Mouse (Mus musculus) urinary bladder, postnatal 10 days (tissue): ENCODE results near the gene Mroh8.
"Not testable (repeated sequence)": the region's sequence is repeated elsewhere in the genome, so short reads cannot be mapped to it uniquely, and the experiment has no call there.

Experiments
- DNase-seq: peaks from one replicate; pipeline ENCODE4 v3.0.0; 2022; ENCODE audit warnings: low spot score

Gene Mroh8

DNA sequence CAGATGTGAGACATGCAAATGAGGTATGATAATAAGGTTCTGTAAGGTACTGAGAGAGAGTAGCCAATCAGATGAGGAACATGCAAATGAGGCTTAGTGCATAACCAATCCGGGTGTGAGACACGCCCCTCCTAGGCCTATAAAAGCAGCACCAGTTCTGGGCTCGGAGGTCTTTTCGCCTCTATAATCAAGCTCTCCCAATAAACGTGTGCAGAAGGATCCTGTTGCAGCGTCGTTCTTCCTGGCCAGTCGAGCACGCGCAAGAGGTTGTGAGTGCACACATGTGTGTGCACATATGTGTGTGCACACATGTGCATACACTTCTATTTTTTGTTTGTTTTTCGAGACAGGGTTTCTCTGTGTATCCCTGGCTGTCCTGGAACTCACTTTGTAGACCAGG is 80.9 kb downstream of the Mroh8 start:
- DNase-seq = not testable (repeated sequence)

DNA sequence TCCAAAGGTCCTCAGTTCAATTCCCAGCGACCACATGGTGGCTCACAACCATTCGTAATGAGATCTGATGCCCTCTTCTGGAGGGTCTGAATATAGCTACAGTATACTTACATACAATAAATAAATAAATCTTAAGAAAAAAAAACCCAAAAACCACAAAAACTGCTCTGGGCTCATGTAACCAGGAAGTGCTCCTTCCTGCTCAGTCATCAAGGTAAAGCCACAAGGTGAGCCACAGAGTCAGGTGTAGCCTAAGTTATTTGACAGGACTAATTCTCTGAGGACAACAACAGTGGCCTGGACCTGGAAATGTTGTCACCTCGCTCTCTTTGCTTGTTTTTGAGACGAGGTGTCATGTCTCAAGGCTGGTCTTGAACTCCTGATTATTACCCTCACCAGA is 88.7 kb downstream of the Mroh8 start:
- DNase-seq = no peak

GRCm38 (mm10) chr2:157187223-157187622 is 92.1 kb downstream of the Mroh8 start:
- DNase-seq = no peak

- no peak for DNase-seq
Measured at GRCm38 (mm10) chr2:157186504-157186903, 92.8 kb downstream of the Mroh8 start.

DNA sequence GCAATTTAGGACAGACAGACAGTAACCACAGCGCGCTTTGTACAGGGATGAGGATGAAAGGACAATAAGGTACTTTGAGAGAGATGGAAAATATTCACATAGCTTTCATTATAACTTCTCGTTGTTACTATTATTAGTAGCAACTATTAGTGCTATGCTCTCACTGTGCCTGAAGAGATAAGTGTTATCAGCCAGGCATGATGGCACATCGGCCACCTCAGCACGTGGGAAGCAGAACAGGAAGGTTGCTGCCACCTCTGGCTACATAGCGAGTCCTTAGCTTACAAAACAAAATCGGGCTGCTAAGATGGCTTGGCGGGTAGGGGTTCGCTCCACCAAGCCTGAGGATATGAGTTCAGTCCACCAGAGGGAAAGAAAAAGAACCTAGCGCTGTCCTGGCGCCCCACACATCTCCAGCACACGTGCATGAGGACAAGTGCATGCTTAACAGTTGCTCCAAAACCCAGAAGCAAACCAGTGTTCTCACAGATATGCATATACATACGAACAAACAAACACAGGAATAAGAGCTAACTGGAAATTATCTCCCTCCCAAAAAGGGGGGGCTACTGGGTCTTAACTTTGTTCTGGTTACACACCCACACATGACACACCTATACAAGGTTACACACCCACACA is 94.2 kb downstream of the Mroh8 start:
- no peak for DNase-seq

DNA sequence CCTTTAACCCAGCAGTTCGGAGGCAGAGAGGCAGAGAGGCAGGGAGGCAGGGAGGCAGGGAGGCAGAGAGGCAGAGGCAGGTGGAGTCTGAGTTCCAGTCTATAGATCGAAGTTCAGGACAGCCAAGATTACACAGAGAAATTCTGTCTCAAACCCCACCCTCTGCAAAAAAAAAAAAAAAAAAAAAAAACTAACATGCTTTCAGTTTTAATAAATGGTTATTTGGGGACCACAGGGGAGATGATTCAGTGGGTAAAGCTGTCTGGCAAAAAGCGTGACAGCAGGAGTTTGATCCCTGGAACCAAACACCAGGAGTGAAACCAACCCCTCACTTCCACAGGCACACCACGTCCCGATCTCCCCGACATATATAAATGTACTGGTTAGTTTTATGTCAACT is 101.2 kb downstream of the Mroh8 start:
- DNase-seq = no peak

DNA sequence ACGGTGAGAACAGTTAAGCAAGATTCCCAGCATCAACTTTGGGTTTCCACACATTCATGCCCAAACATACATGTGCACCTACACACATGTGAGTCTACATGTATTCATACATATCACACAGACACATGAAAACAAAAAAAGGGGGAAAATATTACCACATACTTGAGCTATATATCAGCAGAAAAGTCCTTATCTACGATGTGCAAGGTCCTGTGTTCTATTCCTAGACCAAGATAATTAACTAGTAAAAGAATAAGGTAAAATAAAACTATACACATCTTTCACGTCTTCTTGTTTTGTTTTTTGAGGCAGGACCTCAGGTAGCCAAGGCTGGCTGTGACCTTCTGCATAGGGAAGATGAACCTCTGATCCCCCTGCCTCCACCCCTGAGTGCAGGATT is 103.1 kb downstream of the Mroh8 start:
- DNase-seq = no peak

GRCm38 (mm10) chr2:157174416-157174815 is 104.9 kb downstream of the Mroh8 start:
- DNase-seq = no peak

DNA sequence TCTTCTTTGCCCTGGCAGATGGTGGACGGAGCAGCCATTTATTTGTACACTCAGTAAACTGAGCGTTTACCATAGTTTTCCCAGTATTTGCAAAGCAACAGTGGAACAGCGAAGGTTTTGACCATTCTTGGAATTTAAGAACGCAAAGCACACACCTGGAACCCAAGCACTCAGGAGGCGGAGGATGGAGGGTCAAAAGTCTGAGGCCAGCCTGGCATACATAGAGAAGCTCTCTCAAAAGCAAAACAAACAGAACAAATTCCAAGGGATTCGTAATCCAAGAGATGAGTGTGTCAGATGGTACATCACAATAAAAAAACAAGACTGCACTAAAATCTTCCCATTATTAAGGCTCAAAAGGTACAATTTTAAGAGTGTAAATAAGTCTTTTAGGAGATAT is 105.8 kb downstream of the Mroh8 start:
- no peak for DNase-seq

GRCm38 (mm10) chr2:157172984-157173383 is 106.4 kb downstream of the Mroh8 start:
- no peak for DNase-seq

- DNase-seq = no peak
Measured at GRCm38 (mm10) chr2:157170626-157171025, 108.7 kb downstream of the Mroh8 start.

- no peak for DNase-seq
Measured at GRCm38 (mm10) chr2:157170166-157170565, 109.2 kb downstream of the Mroh8 start.

GRCm38 (mm10) chr2:157166371-157167080 is 112.8 kb downstream of the Mroh8 start:
- DNase-seq = no peak

- DNase-seq = not testable (repeated sequence)
Measured at GRCm38 (mm10) chr2:157165312-157166224, 113.8 kb downstream of the Mroh8 start.

GRCm38 (mm10) chr2:157164101-157164500 is 115.2 kb downstream of the Mroh8 start:
- DNase-seq = no peak
